ENCODE assay signal across 17 mouse cellular contexts in genomic region chr12:12283702-12284288, GRCm38 (mm10). TPM values are rescaled to one million over a fixed set of nuclear protein-coding genes. Genes with fewer than 3 reads are reported as not detected.
DNase-seq lines count a peak whose midpoint lies in the region; TF ChIP-seq lines count a peak whose summit lies in the region.
"Had no signal": no experiment of that assay in that cellular context is flagged by ENCODE, and none has a peak within 500 bp of the region (broad histone marks: within the 10 kb centered on the region; RNA-seq: fewer than 3 reads in every experiment).

No protein-coding gene starts in this region.

- H3K27me3 ChIP-seq in forebrain, embryonic 10.5 days (ENCODE audit: poor library complexity, severe bottlenecking), result no peaks in the 10 kb centered on the region
- H3K27me3 ChIP-seq: limb, embryonic 15.5 days; midbrain, embryonic 12.5 days had no signal

- H3K4me1 ChIP-seq in forebrain, embryonic 10.5 days, result peaks cover 17% of the 10 kb centered on the region

- peak; percentile 30 for DNase-seq in adrenal gland, adult 2 months
- no peak for DNase-seq in adrenal gland, postnatal 36 days
- no peak for DNase-seq in layer of hippocampus, adult 2 months (ENCODE audit: low spot score in 2 of 2)
- DNase-seq in layer of hippocampus, adult 9-11 months, result no peak
- DNase-seq in gastrocnemius, postnatal 36 days, result peak; percentile 53 to 68
- peak; percentile 44 for DNase-seq in lung, postnatal 25 days (ENCODE audit: low spot score)
- DNase-seq in forebrain, embryonic 10.5 days (ENCODE audit: extremely low spot score, low spot score), result no peak
- DNase-seq in kidney, postnatal 14 days, result no peak
- DNase-seq: cerebellum, adult 2 months; embryo, embryonic 11 days; kidney, adult 2 months; kidney, postnatal 36 days; right cerebral cortex, adult 18-20 months; thymus, postnatal 36 days had no signal

- no peaks in the 10 kb centered on the region for H3K36me3 ChIP-seq in forebrain, embryonic 10.5 days (replicated peaks)
- H3K36me3 ChIP-seq: limb, embryonic 15.5 days; midbrain, embryonic 12.5 days had no signal

- WGBS in forebrain, embryonic 10.5 days, result 93% methylated on average over 10 of the region's 10 CpGs

- H3K9me3 ChIP-seq in forebrain, embryonic 10.5 days, result no peaks in the 10 kb centered on the region
- H3K9me3 ChIP-seq: limb, embryonic 15.5 days; midbrain, embryonic 12.5 days had no signal

- peak overlapping the region; percentile 21; the same call in 1 of the 2 replicates for H3K27ac ChIP-seq in layer of hippocampus, adult 2 months
- H3K27ac ChIP-seq in forebrain, embryonic 10.5 days, result no peak overlapping the region
- H3K27ac ChIP-seq: limb, embryonic 15.5 days; midbrain, embryonic 12.5 days had no signal

- TF ChIP-seq CTCF in layer of hippocampus, adult 2 months (conservative IDR thresholded peaks at IDR 0.05), result no peak

- no peak overlapping the region for H3K4me3 ChIP-seq in layer of hippocampus, adult 2 months
- no peak overlapping the region for H3K4me3 ChIP-seq in forebrain, embryonic 10.5 days
- H3K4me3 ChIP-seq: left cerebral cortex, adult 2 months; limb, embryonic 15.5 days; midbrain, embryonic 12.5 days had no signal

- intact Hi-C loops in gastrocnemius, postnatal 36 days (cut with DNase I), result no loop called here

RNA-seq across cellular contexts. Expression of gene Fam49a, which starts 21.9 kb away (rescaled TPM):
- 10 to 100 TPM; 19.7 to 20.0 TPM for total RNA-seq in adrenal gland, adult 2 months (2021)
- polyA plus RNA-seq in adrenal gland, adult 2 months (2012; rRNA removed), result 5.2 and 7.1 TPM in 2 replicates
- total RNA-seq in adrenal gland, postnatal 36 days (2021), result 10 to 100 TPM; 19.4 to 20.1 TPM
- 100 to 1,000 TPM; 178 to 186 TPM for total RNA-seq in layer of hippocampus, adult 2 months (2021)
- total RNA-seq in gastrocnemius, postnatal 36 days (2021), result 1 to 10 TPM; 4.5 to 5.7 TPM
- 5.3 and 6.3 TPM in 2 replicates for polyA plus RNA-seq in forebrain, embryonic 10.5 days (2016; fragmentation: Nextera tagmentation; extraction: Ambion mirVana)

Comparison
In these comparisons a context has a peak if more than half of its experiments do, and no peak if none do; other contexts are left out.
1. DNase-seq: peak in adrenal gland, adult 2 months (single experiment), gastrocnemius, postnatal 36 days (2 of 2) and lung, postnatal 25 days (single experiment); none in adrenal gland, postnatal 36 days (0 of 2), layer of hippocampus, adult 2 months (0 of 2), layer of hippocampus, adult 9-11 months (single experiment), forebrain, embryonic 10.5 days (single experiment) and kidney, postnatal 14 days (single experiment).
2. RNA of gene Fam49a, which starts 21.9 kb away (total RNA-seq): 178 to 186 TPM in layer of hippocampus, adult 2 months; 19.4 to 20.1 TPM in adrenal gland, postnatal 36 days, 19.7 to 20.0 TPM in adrenal gland, adult 2 months and 4.5 to 5.7 TPM in gastrocnemius, postnatal 36 days; every median in the first group is over 4 times any median in the second.